Mouse (Mus musculus) duodenum, adult 2 months (tissue): ENCODE data around the gene Stk17b. TPM values are rescaled to one million over a fixed set of nuclear protein-coding genes. Genes with fewer than 3 reads are reported as not detected.

ENCODE experiments used
- polyA plus RNA-seq: library from polyadenylated mRNA; depleted of rRNA; stranded (reverse); fragments of >200 nt; gene quantifications from 2 replicates; pipeline ENCODE4 v1.2.3, GENCODE M21; 2012; ENCODE audit warnings: low replicate concordance; rRNA removed

Stk17b gene
- polyA plus RNA-seq = 2.4 and 5.3 TPM in 2 replicates

GRCm38 (mm10) chr1:53784721-53785418 lies at the start of gene Stk17b:
TSS of gene Stk17b (minus strand) at chr1:53785224.

GRCm38 (mm10) chr1:53706431-53707361 lies 78.3 kb downstream of the Stk17b start, which contains the start of gene Dnah7a:
TSS of gene Dnah7a (minus strand) at chr1:53706784.

Other genes starting within 250 kb of the Stk17b start
- gene Dnah7a, start 78.4 kb downstream of the Stk17b start, polyA plus RNA-seq = not detected in 2 replicates